8 mouse cellular contexts compared by ENCODE assay signal in genomic region chr4:87401316-87402172, GRCm38 (mm10).
DNase-seq lines count a peak whose midpoint lies in the region; ATAC-seq and TF ChIP-seq lines count a peak whose summit lies in the region.

No protein-coding gene starts in this region.

- peaks cover 8% of the 10 kb centered on the region; the same call in 1 of the 2 replicates for H3K4me1 ChIP-seq in lung, embryonic 14.5 days (ENCODE audit: insufficient read depth)
- peaks cover 10% of the 10 kb centered on the region for H3K4me1 ChIP-seq in forebrain, embryonic 15.5 days
- peaks cover 13% of the 10 kb centered on the region for H3K4me1 ChIP-seq in midbrain, embryonic 13.5 days (replicated peaks)

- H3K36me3 ChIP-seq in lung, embryonic 14.5 days (ENCODE audit: insufficient read depth) = no peaks in the 10 kb centered on the region
- H3K36me3 ChIP-seq in forebrain, embryonic 15.5 days = no peaks in the 10 kb centered on the region
- no peaks in the 10 kb centered on the region for H3K36me3 ChIP-seq in midbrain, embryonic 13.5 days

- DNase-seq in lung, embryonic 14.5 days = peak; percentile 84
- no peak for DNase-seq in lung, adult 18-20 months
- DNase-seq in heart, postnatal 14 days = peak; percentile 36 to 37
- DNase-seq in layer of hippocampus, postnatal 36 days = peak; percentile 28 to 42
- no peak for DNase-seq in thymus, postnatal 14 days
- DNase-seq in spleen, adult 18-20 months = no peak

- H3K27ac ChIP-seq in lung, embryonic 14.5 days (ENCODE audit: low read depth) = peak overlapping the region; percentile 65
- no peak overlapping the region; the same call in 1 of the 2 replicates for H3K27ac ChIP-seq in forebrain, embryonic 15.5 days (replicated peaks)
- H3K27ac ChIP-seq in midbrain, embryonic 13.5 days = no peak overlapping the region; the same call in 1 of the 2 replicates

- TF ChIP-seq CTCF in lung, embryonic 14.5 days (IDR thresholded peaks at IDR 0.05; ENCODE audit: low read depth) = peak; percentile 17; the same call in 1 of the 2 replicates

- 14% methylated on average over 20 of the region's 20 CpGs for WGBS in lung, embryonic 14.5 days
- WGBS in forebrain, embryonic 15.5 days = 50% methylated on average over 20 of the region's 20 CpGs
- WGBS in midbrain, embryonic 13.5 days = 46% methylated on average over 20 of the region's 20 CpGs

- H3K9ac ChIP-seq in lung, embryonic 14.5 days = no peak overlapping the region
- no peak overlapping the region for H3K9ac ChIP-seq in forebrain, embryonic 15.5 days (replicated peaks)
- no peak overlapping the region for H3K9ac ChIP-seq in midbrain, embryonic 13.5 days (replicated peaks)

- no peaks in the 10 kb centered on the region for H3K27me3 ChIP-seq in lung, embryonic 14.5 days (ENCODE audit: insufficient read depth, low read length)
- no peaks in the 10 kb centered on the region for H3K27me3 ChIP-seq in forebrain, embryonic 15.5 days
- H3K27me3 ChIP-seq in midbrain, embryonic 13.5 days = no peaks in the 10 kb centered on the region

- intact Hi-C loops in heart, postnatal 14 days (cut with DNase I) = no loop called here

- H3K4me3 ChIP-seq in lung, embryonic 14.5 days (ENCODE audit: low read depth, low read length) = no peak overlapping the region
- no peak overlapping the region for H3K4me3 ChIP-seq in forebrain, embryonic 15.5 days
- no peak overlapping the region for H3K4me3 ChIP-seq in midbrain, embryonic 13.5 days (replicated peaks)

- no peaks in the 10 kb centered on the region for H3K9me3 ChIP-seq in lung, embryonic 14.5 days (ENCODE audit: low read depth, low read length)
- H3K9me3 ChIP-seq in forebrain, embryonic 15.5 days = no peaks in the 10 kb centered on the region
- H3K9me3 ChIP-seq in midbrain, embryonic 13.5 days = no peaks in the 10 kb centered on the region

- peak; percentile 83; the same call in 1 of the 2 replicates for ATAC-seq in lung, embryonic 14.5 days (ENCODE audit: insufficient read depth)
- 0 out of 2 replicates have a peak, but pooled peaks have one; percentile 61 for ATAC-seq in forebrain, embryonic 15.5 days (replicated peaks)
- peak; percentile 85 for ATAC-seq in midbrain, embryonic 13.5 days

- peak overlapping the region; percentile 47 for H3K4me2 ChIP-seq in lung, embryonic 14.5 days
- H3K4me2 ChIP-seq in forebrain, embryonic 15.5 days (replicated peaks) = 0 out of 2 replicates have a peak overlapping the region, but pooled peaks have one; percentile 4
- H3K4me2 ChIP-seq in midbrain, embryonic 13.5 days (replicated peaks) = peak overlapping the region; percentile 25; the same call in 1 of the 2 replicates

Comparison
In these comparisons a context has a peak if more than half of its experiments do, and no peak if none do; other contexts are left out.
1. DNase-seq: peak in lung, embryonic 14.5 days (single experiment), heart, postnatal 14 days (2 of 2) and layer of hippocampus, postnatal 36 days (2 of 2); none in lung, adult 18-20 months (0 of 2), thymus, postnatal 14 days (single experiment) and spleen, adult 18-20 months (0 of 2).
2. Peak in every context shown above with its lines, with median percentiles within 50 percentile points of each other: ATAC-seq and H3K4me2 ChIP-seq.